Mouse (Mus musculus): ENCODE results near the gene Apba3.

DNA sequence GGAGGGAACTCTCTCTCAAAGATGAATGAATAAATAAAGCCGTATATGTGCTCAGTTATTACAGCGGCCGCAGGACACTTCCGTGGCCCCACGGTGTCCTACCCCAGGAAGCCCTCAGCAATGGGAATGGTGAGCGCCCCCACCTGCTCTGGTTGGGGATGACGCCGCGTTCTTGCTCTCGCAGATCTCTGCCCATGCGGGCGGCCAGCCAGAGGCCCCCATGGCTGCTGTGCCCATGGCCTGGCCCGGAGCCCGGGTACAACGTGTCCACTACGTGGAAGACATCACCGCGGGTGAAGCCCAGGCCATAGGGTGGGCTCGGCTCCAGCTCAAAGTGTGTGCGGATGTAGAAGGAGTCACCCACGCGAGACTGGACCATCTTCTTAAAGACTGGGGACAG is 10.9 kb downstream of the Apba3 start:
- TF ChIP-seq TAL1 (IDR thresholded peaks at IDR 0.05; ENCODE audit: low read length) (no peak), GATA1 (IDR thresholded peaks at IDR 0.05; ENCODE audit: low read length) (no peak)

Data from erythroblast, embryonic 14.5 days (primary cell).